Mouse (Mus musculus) lung, embryonic 16.5 days (tissue): ENCODE results near the gene Rhox8. TPM values are rescaled to one million over a fixed set of nuclear protein-coding genes. Genes with fewer than 3 reads are reported as not detected.
"Not testable (repeated sequence)": the region's sequence is repeated elsewhere in the genome, so short reads cannot be mapped to it uniquely, and the experiment has no call there.

ENCODE experiments used
- ATAC-seq: fragments of 200-750 bp; cut with Nextera tagmentation; 2 replicates; pipeline ENCODE4 v1.8.0; 2017; ENCODE audit warnings: low read depth, mild to moderate bottlenecking, moderate library complexity
- H3K27ac ChIP-seq: fragments of 300-500 bp; sonication (generic); 2 replicates; pipeline ENCODE4 v1.5.1; 2014; ENCODE audit warnings: mild to moderate bottlenecking, control low read depth, low read length
- H3K27me3 ChIP-seq: fragments of 300-500 bp; sonication (generic); 2 replicates; pipeline ENCODE4 v1.6.1; 2014; ENCODE audit warnings: low read depth, low read length, mixed read lengths; ENCODE audit not compliant: control insufficient read depth, insufficient read depth
- H3K36me3 ChIP-seq: fragments of 300-500 bp; sonication (generic); 2 replicates; pipeline ENCODE4 v1.6.1; 2014; ENCODE audit warnings: low read length; ENCODE audit not compliant: control insufficient read depth, insufficient read depth
- H3K4me1 ChIP-seq: fragments of 300-500 bp; sonication (generic); replicated peaks from 2 replicates; pipeline ENCODE4 v1.6.1; 2014; ENCODE audit warnings: low read length, mixed read lengths; ENCODE audit not compliant: control insufficient read depth, insufficient read depth
- H3K4me2 ChIP-seq: fragments of 300-500 bp; sonication (generic); 2 replicates; pipeline ENCODE4 v1.6.1; 2014; ENCODE audit warnings: low read depth, low read length, control low read depth
- H3K4me3 ChIP-seq: fragments of 300-500 bp; sonication (generic); 2 replicates; pipeline ENCODE4 v1.5.1; 2014; ENCODE audit warnings: mild to moderate bottlenecking, low read length, control low read depth
- H3K9ac ChIP-seq: fragments of 300-500 bp; sonication (generic); 2 replicates; pipeline ENCODE4 v1.6.1; 2014; ENCODE audit warnings: low read length, control low read depth
- H3K9me3 ChIP-seq: fragments of 300-500 bp; sonication (generic); 2 replicates; pipeline ENCODE4 v1.6.1; 2016; ENCODE audit warnings: low read length; ENCODE audit not compliant: control insufficient read depth
- WGBS: fragments of 180-500 bp; shearing (Covaris S2); extraction: QIAGEN DNeasy Blood & Tissue Kit; methylation state at CpG from one replicate; pipeline ENCODE4 v1.1.7; 2014; 5-methylcytosine and 5-hydroxymethylcytosine counted together
- polyA plus RNA-seq: library from polyadenylated mRNA; unstranded; fragments of >200 nt; fragmentation: Nextera tagmentation; extraction: Ambion mirVana; gene quantifications from 2 replicates; pipeline ENCODE4 v1.2.1, GENCODE M21; 2015

Gene Rhox8
- not detected in 2 replicates for polyA plus RNA-seq

DNA sequence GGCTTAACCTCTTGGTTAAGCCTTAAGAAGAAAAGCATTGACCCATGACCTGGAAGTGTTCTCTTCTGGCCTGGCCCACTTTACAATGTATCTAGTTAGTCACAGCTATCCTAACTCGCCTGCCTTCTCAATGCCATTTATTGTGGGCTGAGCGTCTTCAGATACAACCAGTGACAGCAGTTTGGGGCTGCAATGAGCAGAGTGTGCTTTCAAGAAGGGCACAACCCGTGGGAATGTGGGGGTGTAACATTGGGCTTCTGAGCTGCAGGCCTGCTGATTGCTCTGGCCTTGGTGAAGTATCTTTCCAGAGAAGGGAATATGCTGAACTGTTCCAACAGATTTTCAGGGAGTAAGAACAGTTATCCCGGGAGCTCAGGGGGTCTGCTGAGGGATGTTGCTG is at the start of gene Rhox8:
Gene Rhox8, minus strand, starts transcription at position 101 of the 400 bp plus-strand sequence.
- no peak for ATAC-seq
- 79% methylated on average over 4 of the region's 4 CpGs for WGBS
- H3K4me3 ChIP-seq: no peak within 1 kb of the TSS
- no peaks in the 10 kb centered on the region for H3K27me3 ChIP-seq
- H3K9ac ChIP-seq: no peak within 1 kb of the TSS
- H3K9me3 ChIP-seq: no peaks in the 10 kb centered on the region
- H3K27ac ChIP-seq: no peak within 1 kb of the TSS
- H3K36me3 ChIP-seq: no peaks in the 10 kb centered on the region
- no peak within 1 kb of the TSS for H3K4me2 ChIP-seq
- H3K4me1 ChIP-seq: no peaks in the 10 kb centered on the region

DNA sequence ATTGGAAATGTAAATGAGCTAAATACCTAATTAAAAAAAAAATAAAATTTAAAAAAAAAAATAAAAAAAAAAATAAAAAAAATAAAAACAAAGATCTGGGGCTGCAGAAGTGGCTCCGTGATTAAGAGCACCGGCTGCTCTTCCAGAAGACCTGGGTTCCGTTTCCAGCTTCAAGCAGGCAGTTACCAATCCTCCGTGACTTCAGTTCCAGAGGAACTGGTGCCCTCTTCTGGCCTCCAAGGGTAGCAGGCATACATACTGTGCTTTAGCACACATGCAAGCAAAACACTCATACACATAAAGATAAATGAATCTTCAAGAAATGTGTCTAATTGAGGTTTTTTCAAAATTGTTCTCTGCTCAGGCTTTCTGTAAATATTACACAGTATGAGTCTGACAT is 37.6 kb upstream of the Rhox8 start:
- Histone ChIP-seq H3K4me1 (no peaks in the 10 kb centered on the region), H3K27ac (no peak overlapping the region), H3K4me3 (no peak overlapping the region), H3K4me2 (no peak overlapping the region), H3K36me3 (no peaks in the 10 kb centered on the region), H3K9me3 (no peaks in the 10 kb centered on the region), H3K27me3 (no peaks in the 10 kb centered on the region), H3K9ac (no peak overlapping the region)
- no peak for ATAC-seq
- 74% methylated on average over 4 of the region's 4 CpGs for WGBS

DNA sequence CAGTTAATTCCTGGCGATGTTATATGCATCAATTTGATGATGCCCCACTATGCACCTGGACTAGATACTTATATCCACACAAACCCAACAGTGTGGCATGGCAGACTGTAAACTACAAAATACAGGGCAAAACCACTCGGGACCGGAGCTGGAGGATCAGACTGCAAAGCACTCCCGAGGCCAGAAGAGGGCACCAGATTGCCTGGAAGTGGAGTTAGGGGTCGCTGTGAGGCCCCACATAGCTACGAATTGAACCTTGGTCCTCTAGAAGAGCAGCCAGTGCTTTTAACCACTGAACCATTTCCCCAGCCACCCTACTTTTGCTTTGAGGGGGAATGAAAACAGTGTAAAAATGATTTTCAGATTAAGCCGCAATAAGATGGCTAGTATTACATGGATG is 29.8 kb upstream of the Rhox8 start:
- ATAC-seq: no peak

DNA sequence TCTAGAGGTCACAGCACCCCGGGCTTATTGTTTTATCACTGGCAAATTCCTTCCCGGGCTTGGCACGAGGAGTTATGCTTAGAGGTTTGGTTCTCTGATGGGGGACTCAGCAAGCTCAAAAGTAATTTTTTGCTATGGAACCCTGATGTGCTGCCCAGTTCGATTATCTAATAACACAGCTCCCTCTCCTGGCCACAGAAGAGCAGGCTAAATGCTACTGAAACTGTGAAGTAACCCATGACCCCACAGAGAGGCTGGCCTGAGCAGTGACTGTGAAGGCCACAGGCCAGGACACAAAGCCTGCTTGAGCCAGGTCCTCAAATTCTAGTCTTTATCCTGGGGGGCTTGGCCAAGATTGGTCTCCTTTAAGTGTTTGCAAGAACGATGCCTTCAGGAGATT is 25.0 kb upstream of the Rhox8 start:
- H3K9ac ChIP-seq: no peak overlapping the region
- H3K4me3 ChIP-seq: no peak overlapping the region
- no peak for ATAC-seq
- H3K27me3 ChIP-seq: no peaks in the 10 kb centered on the region
- H3K9me3 ChIP-seq: no peaks in the 10 kb centered on the region
- H3K36me3 ChIP-seq: no peaks in the 10 kb centered on the region
- 55% methylated on average over 5 of the region's 5 CpGs for WGBS
- H3K27ac ChIP-seq: no peak overlapping the region
- no peak overlapping the region for H3K4me2 ChIP-seq
- H3K4me1 ChIP-seq: no peaks in the 10 kb centered on the region

More for the DNA sequence above, 29.8 kb upstream of the Rhox8 start:
- H3K4me2 ChIP-seq: no peak overlapping the region
- H3K4me1 ChIP-seq: no peaks in the 10 kb centered on the region
- no peak overlapping the region for H3K27ac ChIP-seq
- H3K4me3 ChIP-seq: no peak overlapping the region
- no peaks in the 10 kb centered on the region for H3K9me3 ChIP-seq
- H3K27me3 ChIP-seq: no peaks in the 10 kb centered on the region
- WGBS: 41% methylated on average over 7 of the region's 7 CpGs
- H3K36me3 ChIP-seq: no peaks in the 10 kb centered on the region
- no peak overlapping the region for H3K9ac ChIP-seq

DNA sequence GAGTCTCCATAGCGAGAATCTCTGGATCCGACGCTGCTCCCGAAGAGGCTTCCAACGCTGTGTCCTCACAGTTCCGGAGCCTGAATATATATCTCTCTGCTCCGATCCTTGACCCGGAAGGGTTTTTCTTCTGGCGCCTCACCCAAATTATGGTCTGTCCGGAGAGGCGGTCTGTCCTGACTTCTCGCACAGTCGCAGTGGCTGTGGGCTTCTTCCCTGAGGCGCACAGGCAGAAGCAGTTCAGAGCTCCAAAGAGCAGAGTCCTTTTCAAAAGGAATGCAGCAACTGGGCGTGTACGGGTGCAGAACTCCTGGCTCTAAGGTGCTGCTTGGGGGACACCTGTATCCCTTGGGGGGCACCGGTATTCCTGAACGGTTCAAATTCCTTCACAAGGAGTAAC is 22.9 kb upstream of the Rhox8 start, which contains the start of gene Rhox9:
Gene Rhox9, minus strand, starts transcription at position 101 of the 400 bp plus-strand sequence.
- not testable (repeated sequence) for H3K4me3 ChIP-seq, H3K9ac ChIP-seq, H3K27me3 ChIP-seq, H3K27ac ChIP-seq, ATAC-seq, H3K4me1 ChIP-seq, H3K4me2 ChIP-seq, H3K9me3 ChIP-seq, H3K36me3 ChIP-seq
- 89% methylated on average over 8 of the region's 18 CpGs for WGBS

DNA sequence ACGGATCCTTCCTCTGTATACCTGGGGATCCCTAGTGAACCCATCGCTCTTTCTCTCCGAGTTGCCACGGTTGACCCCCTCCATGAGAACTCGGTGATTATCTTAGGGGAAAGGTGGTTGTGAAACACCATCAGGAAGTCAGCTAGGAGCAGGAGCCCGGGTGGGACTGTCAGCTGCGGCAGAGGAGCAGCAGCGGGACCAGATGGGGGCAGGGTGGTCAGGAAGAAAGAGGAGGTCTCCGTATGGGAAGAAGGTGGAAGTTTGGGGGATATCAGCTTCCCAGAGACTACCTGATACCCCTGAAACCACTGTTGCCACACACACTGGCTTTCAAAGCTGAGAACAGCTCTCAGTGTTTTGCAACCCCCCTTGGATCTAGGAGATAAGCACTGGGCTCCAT is 18.4 kb upstream of the Rhox8 start, which contains the start of gene Rhox7b:
Gene Rhox7b, minus strand, starts transcription at position 101 of the 400 bp plus-strand sequence.
- H3K4me1 ChIP-seq, ATAC-seq, H3K36me3 ChIP-seq, H3K27ac ChIP-seq, H3K9ac ChIP-seq, H3K4me3 ChIP-seq, H3K27me3 ChIP-seq, H3K4me2 ChIP-seq, H3K9me3 ChIP-seq: not testable (repeated sequence)
- WGBS: 69% methylated on average over 9 of the region's 9 CpGs

DNA sequence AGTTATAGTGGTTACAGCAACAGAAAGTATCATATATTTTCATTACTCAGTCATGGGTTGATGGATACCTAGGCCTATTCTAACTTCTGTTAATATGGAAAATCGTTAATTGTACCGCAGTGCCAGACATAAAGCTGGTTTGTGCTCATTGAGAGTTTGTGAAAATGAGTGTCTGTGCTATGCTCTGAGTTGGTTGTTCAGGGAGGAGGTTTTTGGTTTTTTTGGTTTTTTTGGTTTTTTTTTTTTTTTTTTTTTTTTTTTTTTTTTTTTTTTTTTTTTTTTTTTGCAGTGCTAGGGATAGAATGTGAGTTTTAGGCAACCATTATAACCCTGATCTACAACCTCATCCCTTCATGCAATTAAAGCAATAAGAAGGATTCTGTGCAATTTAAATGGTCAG is 7.1 kb downstream of the Rhox8 start:
- H3K4me2 ChIP-seq: no peak overlapping the region
- no peaks in the 10 kb centered on the region for H3K9me3 ChIP-seq
- no peak overlapping the region for H3K27ac ChIP-seq
- no peaks in the 10 kb centered on the region for H3K4me1 ChIP-seq
- no peak for ATAC-seq
- H3K27me3 ChIP-seq: no peaks in the 10 kb centered on the region
- no peak overlapping the region for H3K9ac ChIP-seq
- no peaks in the 10 kb centered on the region for H3K36me3 ChIP-seq
- 92% methylated on average over 2 of the region's 2 CpGs for WGBS
- H3K4me3 ChIP-seq: no peak overlapping the region

DNA sequence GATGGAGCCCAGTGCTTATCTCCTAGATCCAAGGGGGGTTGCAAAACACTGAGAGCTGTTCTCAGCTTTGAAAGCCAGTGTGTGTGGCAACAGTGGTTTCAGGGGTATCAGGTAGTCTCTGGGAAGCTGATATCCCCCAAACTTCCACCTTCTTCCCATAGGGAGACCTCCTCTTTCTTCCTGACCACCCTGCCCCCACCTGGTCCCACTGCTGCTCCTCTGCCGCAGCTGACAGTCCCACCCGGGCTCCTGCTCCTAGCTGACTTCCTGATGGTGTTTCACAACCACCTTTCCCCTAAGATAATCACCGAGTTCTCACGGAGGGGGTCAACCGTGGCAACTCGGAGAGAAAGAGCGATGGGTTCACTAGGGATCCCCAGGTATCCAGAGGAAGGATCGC is 47.4 kb downstream of the Rhox8 start, which contains the start of gene Rhox7a:
Gene Rhox7a, plus strand, starts transcription at position 301 of the 400 bp plus-strand sequence.
- not testable (repeated sequence) for H3K4me1 ChIP-seq, H3K36me3 ChIP-seq, H3K4me3 ChIP-seq, ATAC-seq, H3K27ac ChIP-seq, H3K4me2 ChIP-seq, H3K27me3 ChIP-seq, H3K9me3 ChIP-seq, H3K9ac ChIP-seq
- WGBS: 69% methylated on average over 8 of the region's 8 CpGs

DNA sequence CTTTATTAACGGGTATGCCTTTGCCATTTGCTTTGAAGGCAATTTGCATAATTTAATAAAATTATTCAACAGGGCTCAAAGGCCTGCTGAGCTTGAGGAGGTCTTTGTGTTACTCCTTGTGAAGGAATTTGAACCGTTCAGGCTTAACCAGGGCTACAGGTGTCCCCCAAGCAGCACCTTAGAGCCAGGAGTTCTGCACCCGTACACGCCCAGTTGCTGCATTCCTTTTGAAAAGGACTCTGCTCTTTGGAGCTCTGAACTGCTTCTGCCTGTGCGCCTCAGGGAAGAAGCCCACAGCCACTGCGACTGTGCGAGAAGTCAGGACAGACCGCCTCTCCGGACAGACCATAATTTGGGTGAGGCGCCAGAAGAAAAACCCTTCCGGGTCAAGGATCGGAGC is 52.1 kb downstream of the Rhox8 start, which contains the start of gene Rhox6:
Gene Rhox6, plus strand, starts transcription at position 301 of the 400 bp plus-strand sequence.
- 74% methylated on average over 4 of the region's 12 CpGs for WGBS
- ATAC-seq: not testable (repeated sequence)

More for the DNA sequence above, 52.1 kb downstream of the Rhox8 start, which contains the start of gene Rhox6:
- not testable (repeated sequence) for H3K36me3 ChIP-seq, H3K27me3 ChIP-seq, H3K9me3 ChIP-seq, H3K4me1 ChIP-seq, H3K9ac ChIP-seq, H3K4me2 ChIP-seq, H3K27ac ChIP-seq, H3K4me3 ChIP-seq
